Mouse (Mus musculus) heart, postnatal 0 days (tissue): ENCODE results near the gene Relb. TPM values are rescaled to one million over a fixed set of nuclear protein-coding genes. Genes with fewer than 3 reads are reported as not detected.
"Not testable (repeated sequence)": the region's sequence is repeated elsewhere in the genome, so short reads cannot be mapped to it uniquely, and the experiment has no call there.

ENCODE experiments used
- ATAC-seq: fragments of 200-750 bp; cut with Nextera tagmentation; 2 replicates; pipeline ENCODE4 v1.8.0; 2017; ENCODE audit warnings: low read depth, moderate number of reproducible peaks, moderate library complexity; ENCODE audit not compliant: insufficient read depth
- DNase-seq: peaks from one replicate; pipeline ENCODE4 v3.0.0-alpha.2; 2016; ENCODE audit warnings: low spot score
- H3K27ac ChIP-seq: fragments of 300-500 bp; sonication (generic); 2 replicates; pipeline ENCODE4 v1.5.1; 2014; ENCODE audit warnings: low read depth, mild to moderate bottlenecking
- H3K27me3 ChIP-seq: fragments of 300-500 bp; sonication (generic); 2 replicates; pipeline ENCODE4 v1.6.1; 2014; ENCODE audit warnings: low read length, mixed read lengths; ENCODE audit not compliant: control insufficient read depth, insufficient read depth
- H3K36me3 ChIP-seq: fragments of 300-500 bp; sonication (generic); replicated peaks from 2 replicates; pipeline ENCODE4 v1.6.1; 2014; ENCODE audit warnings: low read length, mixed read lengths; ENCODE audit not compliant: control insufficient read depth, insufficient read depth
- H3K4me1 ChIP-seq: fragments of 300-500 bp; sonication (generic); 2 replicates; pipeline ENCODE4 v1.6.1; 2014; ENCODE audit warnings: antibody characterized with exemption; ENCODE audit not compliant: control insufficient read depth, insufficient read depth
- H3K4me2 ChIP-seq: fragments of 300-500 bp; sonication (generic); 2 replicates; pipeline ENCODE4 v1.6.1; 2014; ENCODE audit warnings: low read depth, mild to moderate bottlenecking, low read length, moderate library complexity
- H3K4me3 ChIP-seq: fragments of 300-500 bp; sonication (generic); 2 replicates; pipeline ENCODE4 v1.5.1; 2014; ENCODE audit warnings: low read depth, low read length
- H3K9ac ChIP-seq: fragments of 300-500 bp; sonication (generic); replicated peaks from 2 replicates; pipeline ENCODE4 v1.6.1; 2014; ENCODE audit warnings: low read depth, low read length, mixed read lengths
- H3K9me3 ChIP-seq: fragments of 300-500 bp; sonication (generic); replicated peaks from 2 replicates; pipeline ENCODE4 v1.6.1; 2016; ENCODE audit warnings: low read length; ENCODE audit not compliant: control insufficient read depth
- CTCF ChIP-seq: IDR thresholded peaks from 2 replicates; pipeline ENCODE4 v1.5.1; 2016; ENCODE audit warnings: antibody characterized with exemption, control low read depth, low read depth
- EP300 ChIP-seq: IDR thresholded peaks from 2 replicates; pipeline ENCODE4 v1.6.1; 2016; ENCODE audit warnings: antibody characterized with exemption, low read depth
- WGBS: fragments of 180-500 bp; shearing (Covaris S2); extraction: QIAGEN DNeasy Blood & Tissue Kit; methylation state at CpG from one replicate; pipeline ENCODE4 v1.1.7; 2014; 5-methylcytosine and 5-hydroxymethylcytosine counted together
- polyA plus RNA-seq: library from polyadenylated mRNA; unstranded; fragments of >200 nt; fragmentation: Nextera tagmentation; extraction: Ambion mirVana; gene quantifications from 2 replicates; pipeline ENCODE4 v1.2.1, GENCODE M21; 2015
- total RNA-seq: library from RNA; depleted of rRNA; stranded (reverse); fragments of >200 nt; gene quantifications from 2 replicates; pipeline ENCODE4 v1.2.3, GENCODE M21; 2014; ENCODE audit warnings: low replicate concordance

Relb gene
- total and polyA plus RNA-seq, 2 experiments from 2014 or later = 6.5 to 9.0 TPM

- Histone ChIP-seq H3K4me1 (peaks cover 13% of the 10 kb centered on the region), H3K4me2 (no peak overlapping the region), H3K9me3 (no peaks in the 10 kb centered on the region), H3K27ac (no peak overlapping the region), H3K9ac (no peak overlapping the region), H3K27me3 (no peaks in the 10 kb centered on the region), H3K4me3 (no peak overlapping the region), H3K36me3 (0 out of 2 replicates have a peak, but pooled peaks cover 22% of the 10 kb centered on the region)
- ATAC-seq (no peak), DNase-seq (no peak)
- 77% methylated on average over 5 of the region's 5 CpGs for WGBS
- TF ChIP-seq EP300 = no peak
These were observed 21.9 kb downstream of the Relb start for GRCm38 (mm10) chr7:19607291-19607690.

GRCm38 (mm10) chr7:19604606-19605214 is 24.5 kb downstream of the Relb start:
- not testable (repeated sequence) for H3K9me3 ChIP-seq, DNase-seq, H3K9ac ChIP-seq, H3K27ac ChIP-seq, H3K27me3 ChIP-seq
- Histone ChIP-seq H3K4me1 (peaks cover 13% of the 10 kb centered on the region), H3K36me3 (peaks cover 21% of the 10 kb centered on the region), H3K4me2 (peak overlapping the region; percentile 85), H3K4me3 (peak overlapping the region; percentile 93)
- WGBS = 57% methylated on average over 10 of the region's 10 CpGs
- peak; percentile 33 for ATAC-seq

- H3K4me2 ChIP-seq = peak within 1 kb of the TSS; percentile 85
- H3K9me3 ChIP-seq = no peaks in the 10 kb centered on the region
- peak; percentile 15; the same call in 1 of the 2 replicates for TF ChIP-seq CTCF
- TF ChIP-seq EP300 = 0 out of 2 replicates have a peak, but pooled peaks have one; percentile 23
- WGBS = under 1% methylated on average over 54 of the region's 57 CpGs
- H3K36me3 ChIP-seq = peaks cover 28% of the 10 kb centered on the region
- H3K27me3 ChIP-seq = no peaks in the 10 kb centered on the region
- peak within 1 kb of the TSS; percentile 93 for H3K4me3 ChIP-seq
- DNase-seq (peak; percentile 94), ATAC-seq (peak; percentile 96)
- peaks cover 13% of the 10 kb centered on the region for H3K4me1 ChIP-seq
- H3K9ac ChIP-seq = peak within 1 kb of the TSS; percentile 90
- peak within 1 kb of the TSS; percentile 75 for H3K27ac ChIP-seq
These were observed 25.2 kb downstream of the Relb start, which contains the start of gene Clasrp for GRCm38 (mm10) chr7:19603849-19604605. Gene Clasrp, minus strand, starts transcription at chr7:19604486.

GRCm38 (mm10) chr7:19603055-19603454 is 26.2 kb downstream of the Relb start:
- peak overlapping the region; percentile 85 for H3K4me2 ChIP-seq
- TF ChIP-seq CTCF = no peak
- TF ChIP-seq EP300 = no peak
- no peak for DNase-seq
- H3K9me3 ChIP-seq = no peaks in the 10 kb centered on the region
- H3K27ac ChIP-seq = no peak overlapping the region
- WGBS = 70% methylated on average over 12 of the region's 12 CpGs
- no peaks in the 10 kb centered on the region for H3K27me3 ChIP-seq
- H3K36me3 ChIP-seq = peaks cover 33% of the 10 kb centered on the region
- peak overlapping the region; percentile 93; the same call in 1 of the 2 replicates for H3K4me3 ChIP-seq
- peaks cover 13% of the 10 kb centered on the region for H3K4me1 ChIP-seq
- peak overlapping the region; percentile 90; the same call in 1 of the 2 replicates for H3K9ac ChIP-seq
- ATAC-seq = no peak

GRCm38 (mm10) chr7:19600562-19600961 is 28.7 kb downstream of the Relb start:
- ATAC-seq (no peak), DNase-seq (peak; percentile 17)
- H3K4me2 ChIP-seq = no peak overlapping the region
- H3K4me3 ChIP-seq = no peak overlapping the region
- H3K36me3 ChIP-seq = peaks cover 58% of the 10 kb centered on the region
- no peaks in the 10 kb centered on the region for H3K9me3 ChIP-seq
- no peak for TF ChIP-seq EP300
- no peak for TF ChIP-seq CTCF
- peak overlapping the region; percentile 25; the same call in 1 of the 2 replicates for H3K27ac ChIP-seq
- no peak overlapping the region for H3K9ac ChIP-seq
- WGBS = 38% methylated on average over 5 of the region's 5 CpGs
- no peaks in the 10 kb centered on the region for H3K27me3 ChIP-seq
- H3K4me1 ChIP-seq = peaks cover 13% of the 10 kb centered on the region
